Mouse (Mus musculus) neural tube, embryonic 14.5 days (tissue): ENCODE results near the gene Nlgn3. TPM values are rescaled to one million over a fixed set of nuclear protein-coding genes. Genes with fewer than 3 reads are reported as not detected.

ENCODE experiments used
- ATAC-seq: fragments of 200-750 bp; cut with Nextera tagmentation; 2 replicates; pipeline ENCODE4 v1.8.0; 2017; ENCODE audit warnings: low read depth, mild to moderate bottlenecking, moderate TSS enrichment, moderate library complexity
- H3K27ac ChIP-seq: fragments of 300-500 bp; sonication (generic); 2 replicates; pipeline ENCODE4 v1.5.1; 2014; ENCODE audit warnings: low read depth, mild to moderate bottlenecking, control low read depth, low read length, moderate library complexity, mixed read lengths
- H3K27me3 ChIP-seq: fragments of 300-500 bp; sonication (generic); 2 replicates; pipeline ENCODE4 v1.6.1; 2014; ENCODE audit warnings: low read length; ENCODE audit not compliant: control insufficient read depth, insufficient read depth
- H3K36me3 ChIP-seq: fragments of 300-500 bp; sonication (generic); 2 replicates; pipeline ENCODE4 v1.6.1; 2014; ENCODE audit warnings: low read length, mixed read lengths; ENCODE audit not compliant: control insufficient read depth, insufficient read depth
- H3K4me1 ChIP-seq: fragments of 300-500 bp; sonication (generic); 2 replicates; pipeline ENCODE4 v1.6.1; 2014; ENCODE audit warnings: low read length; ENCODE audit not compliant: control insufficient read depth, insufficient read depth
- H3K4me2 ChIP-seq: fragments of 300-500 bp; sonication (generic); 2 replicates; pipeline ENCODE4 v1.6.1; 2014; ENCODE audit warnings: mild to moderate bottlenecking, low read depth, low read length, control low read depth
- H3K4me3 ChIP-seq: fragments of 300-500 bp; sonication (generic); 2 replicates; pipeline ENCODE4 v1.5.1; 2014; ENCODE audit warnings: low read depth, low read length, control low read depth, mixed read lengths
- H3K9ac ChIP-seq: fragments of 300-500 bp; sonication (generic); replicated peaks from 2 replicates; pipeline ENCODE4 v1.6.1; 2014; ENCODE audit warnings: low read depth, mild to moderate bottlenecking, control low read depth, low read length, mixed read lengths
- H3K9me3 ChIP-seq: fragments of 300-500 bp; sonication (generic); 2 replicates; pipeline ENCODE4 v1.6.1; 2016; ENCODE audit warnings: low read length; ENCODE audit not compliant: control insufficient read depth
- WGBS: fragments of 180-500 bp; shearing (Covaris S2); extraction: QIAGEN DNeasy Blood & Tissue Kit; methylation state at CpG from one replicate; pipeline ENCODE4 v1.1.7; 2014; 5-methylcytosine and 5-hydroxymethylcytosine counted together
- polyA plus RNA-seq: library from polyadenylated mRNA; unstranded; fragments of >200 nt; fragmentation: Nextera tagmentation; extraction: Ambion mirVana; gene quantifications from 2 replicates; pipeline ENCODE4 v1.2.1, GENCODE M21; 2014

Nlgn3 gene
- polyA plus RNA-seq, 1 experiment from 2014 or later: 121 TPM

DNA sequence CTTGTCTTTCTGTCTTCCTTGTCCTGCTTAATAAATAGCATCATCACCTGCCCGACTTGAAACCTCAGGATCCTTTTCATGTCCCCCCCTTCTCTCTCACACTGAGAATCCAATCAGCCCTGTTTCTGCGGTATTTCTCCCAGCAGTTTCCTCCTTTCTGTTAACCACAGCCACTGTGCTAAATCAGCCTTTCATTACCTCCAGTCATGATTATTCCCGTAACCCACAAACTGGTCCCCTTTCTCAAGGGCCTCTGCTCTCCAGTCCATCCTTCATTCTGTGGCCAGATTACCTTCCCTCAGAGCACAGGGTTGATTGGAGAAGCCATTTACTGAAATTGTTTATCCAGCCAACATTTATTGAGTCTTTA, 30.2 kb upstream of the Nlgn3 start, which contains the start of gene Gm20489:
TSS of gene Gm20489 (minus strand) at position 269 of the 370 bp plus-strand sequence.
- H3K27ac ChIP-seq: no peak within 1 kb of the TSS
- H3K9ac ChIP-seq: no peak within 1 kb of the TSS
- no peaks in the 10 kb centered on the region for H3K27me3 ChIP-seq
- no peaks in the 10 kb centered on the region for H3K4me1 ChIP-seq
- H3K4me3 ChIP-seq: no peak within 1 kb of the TSS
- no peaks in the 10 kb centered on the region for H3K9me3 ChIP-seq
- H3K4me2 ChIP-seq: no peak within 1 kb of the TSS
- no peak for ATAC-seq
- 54% methylated on average over 3 of the region's 3 CpGs for WGBS
- no peaks in the 10 kb centered on the region for H3K36me3 ChIP-seq

DNA sequence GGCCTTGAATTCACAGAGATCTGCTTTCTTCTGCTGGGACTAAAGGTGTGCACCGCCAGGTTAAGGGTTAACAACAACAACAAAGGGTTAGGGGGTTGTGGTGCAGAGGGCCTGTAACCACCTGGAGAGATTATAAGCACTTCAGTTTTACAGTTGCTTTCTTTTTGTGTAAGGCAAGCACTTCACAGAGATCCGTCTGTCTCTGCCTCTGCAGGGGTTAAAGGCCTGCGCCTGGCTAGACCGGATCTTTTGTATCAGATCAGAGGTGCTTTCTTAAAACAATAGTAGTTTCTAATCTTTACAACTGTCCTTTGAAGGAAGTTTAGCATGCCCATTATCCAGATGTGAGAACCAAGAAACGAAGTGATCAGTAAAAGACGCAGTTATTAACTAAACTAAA, 25.6 kb upstream of the Nlgn3 start:
- no peaks in the 10 kb centered on the region; the same call in 1 of the 2 replicates for H3K36me3 ChIP-seq
- H3K27me3 ChIP-seq: no peaks in the 10 kb centered on the region
- H3K4me1 ChIP-seq: no peaks in the 10 kb centered on the region
- peak overlapping the region; percentile 34; the same call in 1 of the 2 replicates for H3K4me2 ChIP-seq
- ATAC-seq: peak; percentile 15; the same call in 1 of the 2 replicates
- 13% methylated on average over 6 of the region's 6 CpGs for WGBS
- H3K9ac ChIP-seq: no peak overlapping the region
- peak overlapping the region; percentile 41 for H3K4me3 ChIP-seq
- no peak overlapping the region for H3K27ac ChIP-seq
- H3K9me3 ChIP-seq: no peaks in the 10 kb centered on the region

DNA sequence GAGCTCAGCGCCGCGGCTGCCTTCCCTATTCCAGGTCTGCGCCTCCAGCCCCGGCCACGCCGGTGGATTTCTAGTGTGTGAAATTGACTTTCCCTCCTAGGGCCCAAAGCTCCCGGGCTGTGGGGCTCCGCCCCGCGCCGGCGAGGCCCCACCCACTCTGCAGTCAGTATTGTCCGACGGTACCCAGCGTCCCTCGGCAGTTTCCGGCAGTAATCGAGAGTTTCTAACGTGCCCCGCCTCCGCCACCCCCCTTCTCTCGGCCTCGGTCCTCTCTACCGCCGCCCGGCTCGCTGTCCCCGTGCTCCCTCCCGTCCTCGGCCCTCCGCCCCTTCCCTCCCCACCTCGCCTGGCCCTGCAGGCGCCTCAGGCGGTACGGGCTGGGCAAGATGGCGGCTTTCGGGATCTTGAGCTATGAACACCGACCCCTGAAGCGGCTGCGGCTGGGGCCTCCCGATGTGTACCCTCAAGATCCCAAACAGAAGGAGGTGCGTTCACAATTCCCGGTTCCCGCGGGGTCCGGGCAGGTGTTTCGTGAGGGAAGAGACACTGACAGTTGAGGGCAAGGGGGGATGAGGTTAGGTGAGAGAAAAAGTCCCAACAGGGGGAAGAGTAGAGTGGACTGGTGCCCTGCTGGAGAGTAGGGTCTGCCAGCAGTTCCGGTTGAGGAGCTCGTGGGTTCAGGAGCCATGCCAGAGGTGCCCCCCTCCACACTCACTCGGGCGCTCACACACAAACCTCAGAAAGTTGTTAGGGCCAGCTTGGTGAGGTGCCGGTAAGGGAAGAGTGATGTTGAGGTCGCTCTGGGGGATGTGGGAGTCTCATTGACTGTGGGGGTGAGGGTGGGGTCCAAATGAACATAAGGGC, 24.9 kb upstream of the Nlgn3 start, which contains the start of gene Med12:
TSS of gene Med12 (plus strand) at position 156 of the 864 bp plus-strand sequence.
- Histone ChIP-seq H3K27ac (peak within 1 kb of the TSS; percentile 58), H3K4me1 (no peaks in the 10 kb centered on the region), H3K27me3 (no peaks in the 10 kb centered on the region), H3K36me3 (no peaks in the 10 kb centered on the region; the same call in 1 of the 2 replicates), H3K4me2 (peak within 1 kb of the TSS; percentile 48), H3K4me3 (peak within 1 kb of the TSS; percentile 41), H3K9me3 (no peaks in the 10 kb centered on the region), H3K9ac (peak within 1 kb of the TSS; percentile 48)
- ATAC-seq: peak; percentile 98
- 26% methylated on average over 47 of the region's 54 CpGs for WGBS

DNA sequence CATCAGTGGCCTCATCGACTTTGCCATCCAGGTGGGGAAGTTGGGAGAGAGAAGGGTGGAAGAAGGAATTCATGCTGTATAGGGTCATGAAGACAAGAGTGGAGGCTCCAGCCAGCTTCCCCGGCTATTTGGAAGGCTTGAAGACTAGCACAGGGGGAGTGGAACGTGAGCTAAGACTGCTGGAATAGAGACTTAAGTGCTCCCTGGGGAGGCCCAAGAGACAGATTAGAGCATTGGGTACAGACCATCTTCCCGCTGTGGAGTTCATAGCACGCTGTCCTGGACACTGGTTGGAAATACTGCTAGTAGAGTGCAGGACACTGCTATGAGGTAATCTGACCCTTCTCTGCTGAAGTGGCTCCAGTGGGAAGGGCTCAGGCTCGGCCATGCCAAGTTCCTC, 16.2 kb upstream of the Nlgn3 start:
- H3K27me3 ChIP-seq: no peaks in the 10 kb centered on the region
- no peak overlapping the region for H3K4me3 ChIP-seq
- no peak overlapping the region for H3K9ac ChIP-seq
- H3K4me1 ChIP-seq: no peaks in the 10 kb centered on the region
- H3K27ac ChIP-seq: no peak overlapping the region
- peaks cover 10% of the 10 kb centered on the region for H3K36me3 ChIP-seq
- WGBS: 85% methylated on average over 6 of the region's 6 CpGs
- no peak overlapping the region for H3K4me2 ChIP-seq
- no peaks in the 10 kb centered on the region for H3K9me3 ChIP-seq
- ATAC-seq: no peak

DNA sequence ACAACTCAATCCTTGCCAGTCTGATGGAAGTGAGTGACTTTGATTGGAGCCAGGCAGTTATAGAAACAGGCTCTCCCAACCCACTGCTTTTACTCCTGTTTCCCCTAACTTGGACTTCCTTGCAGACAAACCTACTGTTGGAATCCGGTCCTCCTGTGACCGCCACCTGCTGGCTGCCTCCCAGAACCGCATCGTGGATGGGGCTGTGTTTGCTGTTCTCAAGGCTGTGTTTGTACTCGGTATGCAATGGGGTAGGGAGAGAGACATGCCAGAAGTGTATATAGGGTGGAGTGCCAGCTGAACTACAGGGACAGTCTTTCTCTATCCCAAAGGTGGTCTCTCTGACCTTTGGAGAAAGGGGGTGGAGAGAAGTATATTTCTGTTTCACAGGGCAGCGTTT, 13.4 kb upstream of the Nlgn3 start:
- Histone ChIP-seq H3K9ac (no peak overlapping the region), H3K4me2 (no peak overlapping the region), H3K36me3 (peaks cover 21% of the 10 kb centered on the region), H3K9me3 (no peaks in the 10 kb centered on the region), H3K4me1 (no peaks in the 10 kb centered on the region), H3K4me3 (no peak overlapping the region), H3K27ac (no peak overlapping the region), H3K27me3 (no peaks in the 10 kb centered on the region)
- peak; percentile 41; the same call in 1 of the 2 replicates for ATAC-seq
- 31% methylated on average over 6 of the region's 6 CpGs for WGBS

DNA sequence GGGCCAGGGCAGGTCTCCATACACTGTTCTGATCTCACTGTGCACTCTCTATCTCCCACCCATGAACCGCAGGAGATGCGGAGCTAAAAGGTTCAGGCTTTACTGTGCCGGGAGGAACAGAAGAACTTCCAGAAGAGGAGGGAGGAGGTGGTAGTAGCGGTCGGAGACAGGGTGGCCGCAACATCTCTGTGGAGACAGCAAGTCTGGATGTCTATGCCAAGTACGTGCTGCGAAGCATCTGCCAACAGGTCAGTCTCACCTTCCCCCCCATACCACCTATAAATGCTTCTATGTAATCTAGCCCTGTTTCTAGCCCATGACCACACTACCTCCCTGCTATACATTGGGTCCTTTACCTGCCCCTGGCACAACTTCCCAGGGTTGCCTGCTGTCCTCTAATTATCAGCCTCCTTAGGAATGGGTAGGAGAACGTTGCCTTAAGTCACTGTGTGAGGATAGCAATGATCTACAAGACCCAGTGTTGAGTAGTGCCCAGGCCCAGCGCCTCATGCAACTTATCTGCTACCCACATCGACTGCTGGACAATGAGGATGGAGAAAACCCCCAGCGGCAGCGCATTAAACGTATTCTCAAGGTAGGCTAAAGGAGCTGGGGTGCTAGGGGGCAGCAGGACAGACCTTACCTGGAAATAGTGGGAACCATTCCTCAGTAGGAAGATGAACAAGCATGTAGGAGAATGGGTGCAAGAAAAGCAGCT, 12.9 kb upstream of the Nlgn3 start:
- H3K27ac ChIP-seq: no peak overlapping the region
- peaks cover 22% of the 10 kb centered on the region for H3K36me3 ChIP-seq
- WGBS: 94% methylated on average over 14 of the region's 14 CpGs
- ATAC-seq: peak; percentile 4; the same call in 1 of the 2 replicates
- no peak overlapping the region for H3K4me3 ChIP-seq
- H3K4me2 ChIP-seq: no peak overlapping the region
- no peaks in the 10 kb centered on the region for H3K27me3 ChIP-seq
- no peaks in the 10 kb centered on the region for H3K9me3 ChIP-seq
- no peak overlapping the region for H3K9ac ChIP-seq
- no peaks in the 10 kb centered on the region for H3K4me1 ChIP-seq

DNA sequence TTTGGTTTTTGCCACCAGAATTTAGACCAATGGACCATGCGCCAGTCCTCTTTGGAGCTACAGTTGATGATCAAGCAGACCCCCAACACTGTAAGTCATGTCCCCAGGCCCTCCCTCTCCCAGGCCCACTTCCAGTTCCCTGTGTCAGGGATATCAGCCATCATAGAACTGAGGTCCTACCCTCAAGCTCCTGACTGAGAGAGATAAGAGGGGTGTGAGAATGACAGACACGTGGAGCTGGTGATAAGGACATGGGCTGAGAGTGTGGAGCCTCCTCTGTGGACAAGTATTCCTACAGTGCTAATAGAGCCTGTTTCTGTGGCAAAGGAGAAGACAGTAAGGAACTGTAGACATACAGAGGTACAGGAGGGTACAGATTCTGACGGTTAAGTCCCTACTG, 11.4 kb upstream of the Nlgn3 start:
- H3K4me2 ChIP-seq: no peak overlapping the region
- no peaks in the 10 kb centered on the region for H3K4me1 ChIP-seq
- no peak overlapping the region for H3K4me3 ChIP-seq
- no peak overlapping the region for H3K9ac ChIP-seq
- no peaks in the 10 kb centered on the region for H3K9me3 ChIP-seq
- ATAC-seq: no peak
- WGBS: 93% methylated on average over 3 of the region's 3 CpGs
- H3K27me3 ChIP-seq: no peaks in the 10 kb centered on the region
- H3K36me3 ChIP-seq: peaks cover 18% of the 10 kb centered on the region
- H3K27ac ChIP-seq: no peak overlapping the region

DNA sequence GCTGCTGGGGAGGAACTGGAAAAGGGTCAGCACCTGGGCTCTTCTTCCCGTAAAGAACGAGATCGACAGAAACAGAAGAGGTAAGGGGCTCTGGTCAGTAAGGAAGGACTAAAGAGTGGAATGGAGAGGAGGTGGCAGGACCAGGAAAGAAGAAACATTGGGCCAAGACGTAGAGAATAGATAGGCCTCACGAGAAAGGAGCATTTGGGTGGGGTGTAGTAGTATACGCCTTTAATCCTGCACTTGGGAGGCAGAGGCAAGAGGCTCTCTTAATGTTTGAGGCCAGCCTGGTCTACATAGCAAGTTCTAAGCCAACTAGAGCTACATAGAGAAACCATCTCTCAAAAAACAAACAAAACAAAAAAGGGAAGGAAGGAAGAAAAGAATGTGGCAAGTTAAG, 10.5 kb upstream of the Nlgn3 start:
- H3K9ac ChIP-seq: no peak overlapping the region
- no peak overlapping the region for H3K4me3 ChIP-seq
- 88% methylated on average over 5 of the region's 6 CpGs for WGBS
- H3K27ac ChIP-seq: no peak overlapping the region
- no peaks in the 10 kb centered on the region for H3K9me3 ChIP-seq
- H3K36me3 ChIP-seq: peaks cover 14% of the 10 kb centered on the region; the same call in 1 of the 2 replicates
- no peak overlapping the region for H3K4me2 ChIP-seq
- no peaks in the 10 kb centered on the region for H3K4me1 ChIP-seq
- ATAC-seq: no peak
- H3K27me3 ChIP-seq: no peaks in the 10 kb centered on the region

DNA sequence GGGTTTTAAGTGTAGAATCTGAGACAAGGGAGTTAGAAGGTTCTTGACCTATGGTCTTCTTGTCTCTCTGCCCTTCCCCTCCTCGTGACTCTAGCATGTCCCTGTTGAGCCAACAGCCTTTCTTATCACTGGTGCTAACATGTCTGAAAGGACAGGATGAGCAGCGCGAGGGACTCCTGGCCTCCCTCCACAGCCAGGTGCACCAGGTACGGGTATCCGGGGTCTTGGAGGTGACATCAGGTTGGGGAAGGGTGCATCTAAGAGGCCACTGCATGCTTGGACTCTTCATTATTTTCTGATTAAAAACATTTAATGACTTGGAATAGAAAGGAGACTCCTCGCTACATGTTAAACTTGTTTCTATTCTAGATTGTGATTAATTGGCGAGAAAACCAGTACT, 9.9 kb upstream of the Nlgn3 start:
- H3K4me1 ChIP-seq: no peaks in the 10 kb centered on the region
- H3K9ac ChIP-seq: no peak overlapping the region
- H3K27ac ChIP-seq: no peak overlapping the region
- peaks cover 14% of the 10 kb centered on the region; the same call in 1 of the 2 replicates for H3K36me3 ChIP-seq
- no peak overlapping the region for H3K4me3 ChIP-seq
- no peak overlapping the region for H3K4me2 ChIP-seq
- no peaks in the 10 kb centered on the region for H3K9me3 ChIP-seq
- WGBS: 95% methylated on average over 7 of the region's 7 CpGs
- no peaks in the 10 kb centered on the region for H3K27me3 ChIP-seq
- ATAC-seq: no peak
